Mouse (Mus musculus) ES-E14 (cell line): ENCODE data around the gene Repin1.

Experiments used
- CHD2 ChIP-seq: IDR thresholded peaks from 2 replicates; pipeline ENCODE4 v1.6.1; 2014; ENCODE audit warnings: mild to moderate bottlenecking, low read depth, low read length, inconsistent platforms
- HCFC1 ChIP-seq: IDR thresholded peaks from 2 replicates; pipeline ENCODE4 v1.6.1; 2012; ENCODE audit warnings: low read length, inconsistent platforms, borderline replicate concordance; ENCODE audit not compliant: insufficient read depth
- MAFK ChIP-seq: IDR thresholded peaks from 2 replicates; pipeline ENCODE4 v1.6.1; 2014; ENCODE audit warnings: mild to moderate bottlenecking, low read depth, low read length, inconsistent platforms; ENCODE audit not compliant: insufficient read depth
- ZC3H11A ChIP-seq: IDR thresholded peaks from 2 replicates; pipeline ENCODE4 v1.6.1; 2012; ENCODE audit warnings: low read depth, mild to moderate bottlenecking, inconsistent platforms, low read length, borderline replicate concordance
- ZNF384 ChIP-seq: IDR thresholded peaks from 2 replicates; pipeline ENCODE4 v1.6.1; 2012; ENCODE audit warnings: low read depth, low read length, inconsistent platforms

GRCm38 (mm10) chr6:48591221-48591845 lies 2.4 kb upstream of the Repin1 start:
- no peak for TF ChIP-seq HCFC1
- no peak for TF ChIP-seq ZC3H11A
- TF ChIP-seq ZNF384 = no peak
- no peak for TF ChIP-seq MAFK
- TF ChIP-seq CHD2 = no peak
